Mouse (Mus musculus): ENCODE data around the gene Mrps21.
A peak's percentile ranks its signal among the peaks of the same experiment; 100 is the strongest.

GRCm38 (mm10) chr3:95905940-95906492 lies 34.7 kb upstream of the Mrps21 start:
- TF ChIP-seq CTCF (IDR thresholded peaks at IDR 0.05), result peak; percentile 74
- no peak for TF ChIP-seq EP300 (IDR thresholded peaks at IDR 0.05)

All from lung, postnatal 0 days (tissue).